Mouse (Mus musculus): ENCODE results near the gene Cyp4a12a.
"Not testable (repeated sequence)": the region's sequence is repeated elsewhere in the genome, so short reads cannot be mapped to it uniquely, and the experiment has no call there.

DNA sequence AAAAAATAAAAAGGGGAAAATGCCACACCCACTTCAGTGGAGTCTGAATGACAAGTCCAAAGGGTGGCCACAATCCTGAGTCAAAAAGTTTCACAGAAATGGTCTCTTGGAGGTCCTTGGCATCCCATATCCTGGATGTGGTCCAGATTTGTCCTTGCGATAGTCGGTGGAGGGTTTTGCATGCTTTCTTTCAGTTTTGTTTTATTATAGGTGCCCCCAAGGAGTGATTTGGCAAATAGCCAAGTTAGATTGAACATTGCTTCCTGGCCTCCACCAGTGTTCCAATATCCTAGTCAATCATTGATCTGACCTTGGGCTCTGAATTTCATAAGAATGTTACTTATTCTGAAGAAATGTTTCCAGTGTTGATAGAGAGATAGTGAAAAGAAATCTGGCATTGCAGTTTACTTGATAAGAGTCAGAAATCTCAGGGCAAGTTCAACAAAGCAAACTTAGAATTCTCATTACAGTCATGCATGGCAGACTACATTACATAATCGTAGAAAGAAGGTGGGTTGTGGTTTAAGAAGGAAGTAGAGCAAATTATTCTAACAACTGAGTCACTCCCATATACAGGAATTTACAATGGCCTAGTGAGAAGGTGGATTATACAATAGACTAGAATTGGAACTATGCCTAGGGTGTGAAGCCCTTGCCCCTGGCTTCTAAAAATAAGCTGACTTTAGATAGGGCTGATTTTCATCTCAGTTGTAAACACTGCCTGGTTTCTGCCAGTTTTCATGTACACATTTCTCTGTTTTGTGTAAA lies 20.4 kb upstream of the Cyp4a12a start:
- TF ChIP-seq NELFE (IDR thresholded peaks at IDR 0.05; ENCODE audit: low read depth, low read length); CTCF (conservative IDR thresholded peaks at IDR 0.05 in 1 of 2, IDR thresholded peaks at IDR 0.05 in 1 of 2; ENCODE audit: low read depth in 2 of 2, low read length in 2 of 2); EP300 (IDR thresholded peaks at IDR 0.05; ENCODE audit: low read length); JUN (IDR thresholded peaks at IDR 0.05; ENCODE audit: insufficient read depth, low read depth, low read length); BHLHE40 (IDR thresholded peaks at IDR 0.05; ENCODE audit: low read depth, low read length); CHD1 (IDR thresholded peaks at IDR 0.05; ENCODE audit: low read depth, low read length); ZC3H11A (IDR thresholded peaks at IDR 0.05; ENCODE audit: low read depth, low read length); MAX (IDR thresholded peaks at IDR 0.05; ENCODE audit: low read length); POLR2A (IDR thresholded peaks at IDR 0.05; ENCODE audit: low read depth, low read length); RAD21 (IDR thresholded peaks at IDR 0.05; ENCODE audit: low read depth, low read length); ZNF384 (IDR thresholded peaks at IDR 0.05; ENCODE audit: low read depth, low read length): not testable (repeated sequence)

Data from CH12.LX (cell line).